Mouse (Mus musculus): ENCODE results near the gene Zfp709.
"Not testable (repeated sequence)": the region's sequence is repeated elsewhere in the genome, so short reads cannot be mapped to it uniquely, and the experiment has no call there.

Zfp709 gene

GRCm38 (mm10) chr8:71881618-71882274 is at the start of gene Zfp709:
Gene Zfp709 (plus strand): TSS chr8:71882019.
- peak; percentile 76 to 78 for DNase-seq (ENCODE audit: low spot score in 2 of 2)

- not testable (repeated sequence) for DNase-seq (ENCODE audit: low spot score in 2 of 2)
These were observed 43.6 kb upstream of the Zfp709 start for GRCm38 (mm10) chr8:71838207-71838606.

- DNase-seq (ENCODE audit: low spot score in 2 of 2) = not testable (repeated sequence)
These were observed 40.5 kb upstream of the Zfp709 start for GRCm38 (mm10) chr8:71841201-71841817.

- not testable (repeated sequence) for DNase-seq (ENCODE audit: low spot score in 2 of 2)
These were observed 39.3 kb upstream of the Zfp709 start for GRCm38 (mm10) chr8:71842476-71842875.

GRCm38 (mm10) chr8:71844453-71844852 is 37.4 kb upstream of the Zfp709 start:
- not testable (repeated sequence) for DNase-seq (ENCODE audit: low spot score in 2 of 2)

GRCm38 (mm10) chr8:71845993-71846483 is 35.8 kb upstream of the Zfp709 start:
- DNase-seq (ENCODE audit: low spot score in 2 of 2) = not testable (repeated sequence)

- DNase-seq (ENCODE audit: low spot score in 2 of 2) = not testable (repeated sequence)
These were observed 35.1 kb upstream of the Zfp709 start for GRCm38 (mm10) chr8:71846745-71847144.

GRCm38 (mm10) chr8:71851014-71851413 is 30.8 kb upstream of the Zfp709 start:
- not testable (repeated sequence) for DNase-seq (ENCODE audit: low spot score in 2 of 2)

GRCm38 (mm10) chr8:71853360-71853759 is 28.5 kb upstream of the Zfp709 start:
- DNase-seq (ENCODE audit: low spot score in 2 of 2) = not testable (repeated sequence)

- not testable (repeated sequence) for DNase-seq (ENCODE audit: low spot score in 2 of 2)
These were observed 25.0 kb upstream of the Zfp709 start for GRCm38 (mm10) chr8:71856630-71857328.

GRCm38 (mm10) chr8:71857364-71857763 is 24.5 kb upstream of the Zfp709 start:
- not testable (repeated sequence) for DNase-seq (ENCODE audit: low spot score in 2 of 2)

- not testable (repeated sequence) for DNase-seq (ENCODE audit: low spot score in 2 of 2)
These were observed 20.3 kb upstream of the Zfp709 start for GRCm38 (mm10) chr8:71861551-71861950.

- not testable (repeated sequence) for DNase-seq (ENCODE audit: low spot score in 2 of 2)
These were observed 19.8 kb upstream of the Zfp709 start for GRCm38 (mm10) chr8:71862038-71862437.

GRCm38 (mm10) chr8:71900666-71901065 is 18.8 kb downstream of the Zfp709 start:
- not testable (repeated sequence) for DNase-seq (ENCODE audit: low spot score in 2 of 2)

GRCm38 (mm10) chr8:71903084-71903483 is 21.3 kb downstream of the Zfp709 start:
- DNase-seq (ENCODE audit: low spot score in 2 of 2) = not testable (repeated sequence)

GRCm38 (mm10) chr8:71906809-71907208 is 25.0 kb downstream of the Zfp709 start:
- DNase-seq (ENCODE audit: low spot score in 2 of 2) = no peak

GRCm38 (mm10) chr8:71907798-71908257 is 26.0 kb downstream of the Zfp709 start:
- DNase-seq (ENCODE audit: low spot score in 2 of 2) = no peak

GRCm38 (mm10) chr8:71908309-71909261 is 26.8 kb downstream of the Zfp709 start, which contains the start of the genes Zfp882 and Zfp617:
Gene Zfp882 (plus strand): TSS chr8:71908608.
Gene Zfp617 (plus strand): TSS chr8:71908635.
- peak; percentile 88 to 92 for DNase-seq (ENCODE audit: low spot score in 2 of 2)

GRCm38 (mm10) chr8:71912286-71912685 is 30.5 kb downstream of the Zfp709 start:
- no peak for DNase-seq (ENCODE audit: low spot score in 2 of 2)

GRCm38 (mm10) chr8:71922567-71923401 is 41.0 kb downstream of the Zfp709 start:
- DNase-seq (ENCODE audit: low spot score in 2 of 2) = peak; percentile 96 to 97
